Mouse (Mus musculus): ENCODE data around the gene H2-Oa.

The H2-Oa gene

GRCm38 (mm10) chr17:34099531-34099930 is 7.4 kb downstream of the H2-Oa start:
- in situ Hi-C loops (cut with MboI): loop anchor here (5.0 kb wide), 1 partner anchor 68 kb away; no protein-coding TSS in a partner anchor

GRCm38 (mm10) chr17:34101185-34101584 is 9.0 kb downstream of the H2-Oa start:
- in situ Hi-C loops (cut with MboI): no loop called here

GRCm38 (mm10) chr17:34101604-34102032 is 9.5 kb downstream of the H2-Oa start:
- in situ Hi-C loops (cut with MboI): no loop called here

- in situ Hi-C loops (cut with MboI): no loop called here
Measured at GRCm38 (mm10) chr17:34102831-34103230, 10.7 kb downstream of the H2-Oa start.

GRCm38 (mm10) chr17:34104804-34105203 is 12.7 kb downstream of the H2-Oa start:
- in situ Hi-C loops (cut with MboI): no loop called here

GRCm38 (mm10) chr17:34106555-34106954 is 14.4 kb downstream of the H2-Oa start:
- in situ Hi-C loops (cut with MboI): no loop called here

- in situ Hi-C loops (cut with MboI): no loop called here
Measured at GRCm38 (mm10) chr17:34107109-34107867, 15.1 kb downstream of the H2-Oa start.

- in situ Hi-C loops (cut with MboI): no loop called here
Measured at GRCm38 (mm10) chr17:34108460-34108859, 16.3 kb downstream of the H2-Oa start.

GRCm38 (mm10) chr17:34109038-34109805 is 17.1 kb downstream of the H2-Oa start:
- in situ Hi-C loops (cut with MboI): no loop called here

- in situ Hi-C loops (cut with MboI): no loop called here
Measured at GRCm38 (mm10) chr17:34109806-34110195, 17.7 kb downstream of the H2-Oa start.

GRCm38 (mm10) chr17:34110309-34110708 is 18.2 kb downstream of the H2-Oa start:
- in situ Hi-C loops (cut with MboI): no loop called here

- in situ Hi-C loops (cut with MboI): no loop called here
Measured at GRCm38 (mm10) chr17:34114114-34114513, 22.0 kb downstream of the H2-Oa start.

- in situ Hi-C loops (cut with MboI): no loop called here
Measured at GRCm38 (mm10) chr17:34116736-34117370, 24.7 kb downstream of the H2-Oa start.

- in situ Hi-C loops (cut with MboI): no loop called here
Measured at GRCm38 (mm10) chr17:34117421-34118112, 25.4 kb downstream of the H2-Oa start.

- in situ Hi-C loops (cut with MboI): no loop called here
Measured at GRCm38 (mm10) chr17:34118113-34118872, 26.2 kb downstream of the H2-Oa start.

GRCm38 (mm10) chr17:34118873-34119248 is 26.7 kb downstream of the H2-Oa start:
- in situ Hi-C loops (cut with MboI): no loop called here

- in situ Hi-C loops (cut with MboI): no loop called here
Measured at GRCm38 (mm10) chr17:34119249-34120179, 27.4 kb downstream of the H2-Oa start, which contains the start of gene H2-DMa. TSS of gene H2-DMa (plus strand) at chr17:34119541.

- in situ Hi-C loops (cut with MboI): no loop called here
Measured at GRCm38 (mm10) chr17:34120180-34120723, 28.1 kb downstream of the H2-Oa start.

- in situ Hi-C loops (cut with MboI): no loop called here
Measured at GRCm38 (mm10) chr17:34120814-34121171, 28.7 kb downstream of the H2-Oa start.
